Mouse (Mus musculus): ENCODE results near the gene Aco1.

GRCm38 (mm10) chr4:40227886-40228285 is 85.0 kb downstream of the Aco1 start:
- TF ChIP-seq POLR2A (IDR thresholded peaks at IDR 0.05; ENCODE audit: insufficient read length, low read depth), result no peak
- no peak for TF ChIP-seq MAX (IDR thresholded peaks at IDR 0.05; ENCODE audit: low read depth)
- TF ChIP-seq USF1 (IDR thresholded peaks at IDR 0.05; ENCODE audit: low read depth), result no peak
- TF ChIP-seq TCF12 (IDR thresholded peaks at IDR 0.05; ENCODE audit: insufficient read depth, poor library complexity, severe bottlenecking), result no peak
- TF ChIP-seq CEBPB (IDR thresholded peaks at IDR 0.05; ENCODE audit: insufficient read depth, poor library complexity, severe bottlenecking), result no peak
- TF ChIP-seq E2F4 (IDR thresholded peaks at IDR 0.05; ENCODE audit: insufficient read depth), result no peak
- TF ChIP-seq MYOD1 (IDR thresholded peaks at IDR 0.05; ENCODE audit: control insufficient read depth in 1 of 3, insufficient read length in 2 of 3, low read depth in 2 of 3), result no peak
- TF ChIP-seq POLR2AphosphoS2 (IDR thresholded peaks at IDR 0.05; ENCODE audit: insufficient read length, low read depth), result no peak
- TF ChIP-seq MYOG (IDR thresholded peaks at IDR 0.05; ENCODE audit: control insufficient read depth in 1 of 3, insufficient read depth in 1 of 3, insufficient read length in 2 of 3, low read depth in 2 of 3), result no peak
- no peak for TF ChIP-seq TCF3 (IDR thresholded peaks at IDR 0.05; ENCODE audit: insufficient read length, low read depth)
- TF ChIP-seq REST (IDR thresholded peaks at IDR 0.05; ENCODE audit: insufficient read depth, insufficient read length), result no peak
- TF ChIP-seq SRF (IDR thresholded peaks at IDR 0.05; ENCODE audit: control insufficient read depth, insufficient read length, low read depth), result no peak
